Mouse (Mus musculus) layer of hippocampus, adult 8-10 months (tissue): ENCODE results near the gene Brd4. TPM values are rescaled to one million over a fixed set of nuclear protein-coding genes. Genes with fewer than 3 reads are reported as not detected.
"Not testable (repeated sequence)": the region's sequence is repeated elsewhere in the genome, so short reads cannot be mapped to it uniquely, and the experiment has no call there.

Source experiments
- DNase-seq, 2 experiments: peaks; one replicate each; pipeline ENCODE4 v3.0.0; 2022; ENCODE audit warnings: low spot score in 2 of 2
- total RNA-seq, 4 experiments: library from RNA; stranded (reverse); gene quantifications; 2 replicates each; pipeline ENCODE4 v1.2.4; 2022

Brd4 gene
- total RNA-seq, 4 experiments from 2014 or later: 94.2 to 132 (median 105) TPM

GRCm38 (mm10) chr17:32235534-32236191 lies 48.9 kb downstream of the Brd4 start:
- peak; percentile 64 to 68 for DNase-seq

GRCm38 (mm10) chr17:32233174-32233573 lies 51.3 kb downstream of the Brd4 start:
- no peak for DNase-seq

- no peak for DNase-seq
Observed at GRCm38 (mm10) chr17:32229256-32229655, 55.3 kb downstream of the Brd4 start.

GRCm38 (mm10) chr17:32220873-32221272 lies 63.6 kb downstream of the Brd4 start:
- no peak for DNase-seq

GRCm38 (mm10) chr17:32215587-32215986 lies 68.9 kb downstream of the Brd4 start:
- DNase-seq: not testable (repeated sequence)

GRCm38 (mm10) chr17:32211554-32211953 lies 73.0 kb downstream of the Brd4 start:
- not testable (repeated sequence) for DNase-seq

- DNase-seq: peak; percentile 48 to 60
Observed at GRCm38 (mm10) chr17:32209752-32210151, 74.8 kb downstream of the Brd4 start.

GRCm38 (mm10) chr17:32209144-32209543 lies 75.4 kb downstream of the Brd4 start:
- no peak for DNase-seq

GRCm38 (mm10) chr17:32207586-32208245 lies 76.8 kb downstream of the Brd4 start:
- no peak for DNase-seq

GRCm38 (mm10) chr17:32205345-32205744 lies 79.2 kb downstream of the Brd4 start:
- no peak for DNase-seq

- DNase-seq: no peak
Observed at GRCm38 (mm10) chr17:32202972-32203371, 81.5 kb downstream of the Brd4 start.

- no peak for DNase-seq
Observed at GRCm38 (mm10) chr17:32201086-32201485, 83.4 kb downstream of the Brd4 start.

- no peak for DNase-seq
Observed at GRCm38 (mm10) chr17:32199796-32200195, 84.7 kb downstream of the Brd4 start.

GRCm38 (mm10) chr17:32197156-32197555 lies 87.4 kb downstream of the Brd4 start:
- no peak for DNase-seq

GRCm38 (mm10) chr17:32195725-32196124 lies 88.8 kb downstream of the Brd4 start:
- DNase-seq: no peak

GRCm38 (mm10) chr17:32193010-32193409 lies 91.5 kb downstream of the Brd4 start:
- DNase-seq: no peak

- no peak for DNase-seq
Observed at GRCm38 (mm10) chr17:32189850-32190249, 94.7 kb downstream of the Brd4 start.

GRCm38 (mm10) chr17:32188863-32189636 lies 95.5 kb downstream of the Brd4 start, which contains the start of gene Ephx3:
Gene Ephx3 (minus strand): TSS chr17:32189549.
- DNase-seq: no peak

- no peak for DNase-seq
Observed at GRCm38 (mm10) chr17:32183017-32183416, 101.5 kb downstream of the Brd4 start.

- DNase-seq: no peak
Observed at GRCm38 (mm10) chr17:32179621-32180491, 104.7 kb downstream of the Brd4 start.

GRCm38 (mm10) chr17:32176919-32177318 lies 107.6 kb downstream of the Brd4 start:
- no peak for DNase-seq
